Mouse (Mus musculus) frontal cortex, postnatal 25 days (tissue): ENCODE measurements around the gene Olfr1447.

Source experiments
- DNase-seq, 2 experiments: peaks; one replicate each; pipeline ENCODE4 v3.0.0; 2022; ENCODE audit warnings: low spot score in 2 of 2

Olfr1447 gene

GRCm38 (mm10) chr19:12903643-12904042, at the start of gene Olfr1447:
Gene Olfr1447, minus strand, starts transcription at chr19:12903743.
- no peak for DNase-seq

- DNase-seq = no peak
These were observed 46.4 kb upstream of the Olfr1447 start, which contains the start of gene Olfr1450 for GRCm38 (mm10) chr19:12949958-12950357. Gene Olfr1450, plus strand, starts transcription at chr19:12950258.

GRCm38 (mm10) chr19:12930540-12930939, 27.0 kb upstream of the Olfr1447 start, which contains the start of gene Olfr1449:
Gene Olfr1449, plus strand, starts transcription at chr19:12930840.
- no peak for DNase-seq

GRCm38 (mm10) chr19:12924319-12924718, 20.8 kb upstream of the Olfr1447 start, which contains the start of gene Olfr1448:
Gene Olfr1448, minus strand, starts transcription at chr19:12924419.
- no peak for DNase-seq

- no peak for DNase-seq
These were observed 10.1 kb downstream of the Olfr1447 start, which contains the start of gene Olfr1446 for GRCm38 (mm10) chr19:12893424-12893823. Gene Olfr1446, minus strand, starts transcription at chr19:12893524.

- DNase-seq = no peak
These were observed 20.0 kb downstream of the Olfr1447 start, which contains the start of gene Olfr1445 for GRCm38 (mm10) chr19:12883555-12883954. Gene Olfr1445, plus strand, starts transcription at chr19:12883855.

- no peak for DNase-seq
These were observed 46.6 kb downstream of the Olfr1447 start, which contains the start of gene Olfr1444 for GRCm38 (mm10) chr19:12856983-12857382. Gene Olfr1444, plus strand, starts transcription at chr19:12857283.
